Mouse (Mus musculus): ENCODE data around the gene Gm47289.

- TF ChIP-seq CTCF (IDR thresholded peaks at IDR 0.05; ENCODE audit: borderline replicate concordance, control insufficient read depth, extremely low read depth, insufficient read depth, low read length, poor library complexity) (no peak), POLR2A (IDR thresholded peaks at IDR 0.05; ENCODE audit: control insufficient read depth, extremely low read depth, insufficient read depth, low read length, poor library complexity) (no peak)
Observed at GRCm38 (mm10) chr9:119207113-119207512, 48.2 kb downstream of the Gm47289 start.

Data from thymus, adult 2 months (tissue).